14 mouse cellular contexts compared by ENCODE assay signal in the genomic region with DNA sequence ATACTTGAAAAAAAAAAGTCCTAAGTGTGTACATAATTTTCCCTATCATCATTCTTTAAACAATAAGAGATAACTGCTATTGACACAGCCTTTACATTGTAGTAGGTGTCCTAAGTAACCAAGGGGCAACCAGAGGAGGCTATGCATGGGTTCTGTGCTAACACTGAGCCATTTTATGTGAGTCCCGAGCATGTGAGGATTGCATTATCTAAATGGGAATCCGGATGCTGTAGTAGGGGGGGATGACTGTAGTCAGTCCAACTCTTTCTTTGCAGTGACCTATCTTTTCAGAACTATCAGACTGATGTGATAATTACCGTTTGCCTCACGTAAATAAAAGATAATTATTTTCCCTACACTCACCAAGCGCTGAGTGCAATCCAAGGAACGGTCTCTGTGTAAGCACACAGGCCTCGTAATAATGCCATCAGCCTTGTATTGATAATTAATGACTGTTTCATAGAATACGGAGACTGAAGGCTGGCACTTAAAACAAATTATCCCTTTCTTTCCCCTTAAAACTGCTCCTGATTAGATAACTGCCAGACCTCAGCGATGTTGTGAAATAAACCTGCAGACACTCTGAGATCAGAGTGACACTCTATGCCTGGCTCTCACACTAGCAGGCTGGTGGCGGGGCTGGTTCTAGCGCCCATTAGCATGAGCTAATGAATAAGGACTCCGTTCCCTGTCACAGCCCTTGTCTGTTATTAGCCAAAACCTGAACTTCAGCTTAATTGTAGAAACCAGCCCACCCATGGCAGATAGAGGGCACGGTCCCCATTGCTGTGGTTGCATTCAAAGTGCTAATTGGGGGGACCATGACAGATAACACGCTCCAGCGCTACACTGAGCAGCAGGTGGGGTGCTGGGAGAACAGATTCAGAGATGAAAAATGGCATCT.
A peak's percentile ranks its signal among the peaks of the same experiment; 100 is the strongest.
DNase-seq lines count a peak whose midpoint lies in the region; ATAC-seq and TF ChIP-seq lines count a peak whose summit lies in the region.
"Had no signal": no experiment of that assay in that cellular context is flagged by ENCODE, and none has a peak within 500 bp of the region (broad histone marks: within the 10 kb centered on the region; RNA-seq: fewer than 3 reads in every experiment).

No protein-coding gene starts in this region.

- H3K4me2 ChIP-seq in hindbrain, postnatal 0 days (ENCODE audit: low read depth, low read length), result no peak overlapping the region
- H3K4me2 ChIP-seq in hindbrain, embryonic 12.5 days (replicated peaks), result no peak overlapping the region
- no peak overlapping the region for H3K4me2 ChIP-seq in forebrain, embryonic 11.5 days (ENCODE audit: low read depth, low read length, severe bottlenecking)
- no peak overlapping the region for H3K4me2 ChIP-seq in midbrain, embryonic 15.5 days
- H3K4me2 ChIP-seq: lung, embryonic 14.5 days; stomach, embryonic 15.5 days had no signal

- no peaks in the 10 kb centered on the region for H3K4me1 ChIP-seq in hindbrain, postnatal 0 days (ENCODE audit: insufficient read depth, low read length)
- peaks cover 4% of the 10 kb centered on the region for H3K4me1 ChIP-seq in hindbrain, embryonic 12.5 days
- H3K4me1 ChIP-seq in forebrain, embryonic 11.5 days (replicated peaks; ENCODE audit: control insufficient read depth, insufficient read depth, low read length), result peaks cover 4% of the 10 kb centered on the region; the same call in 1 of the 2 replicates
- H3K4me1 ChIP-seq in midbrain, embryonic 15.5 days, result peaks cover 9% of the 10 kb centered on the region; the same call in 1 of the 2 replicates
- H3K4me1 ChIP-seq: stomach, embryonic 15.5 days had no signal

- no peaks in the 10 kb centered on the region for H3K36me3 ChIP-seq in hindbrain, postnatal 0 days (ENCODE audit: insufficient read depth, low read length)
- no peaks in the 10 kb centered on the region for H3K36me3 ChIP-seq in hindbrain, embryonic 12.5 days
- no peaks in the 10 kb centered on the region for H3K36me3 ChIP-seq in forebrain, embryonic 11.5 days (ENCODE audit: control insufficient read depth, insufficient read depth, low read length)
- no peaks in the 10 kb centered on the region for H3K36me3 ChIP-seq in midbrain, embryonic 15.5 days (replicated peaks)
- H3K36me3 ChIP-seq: stomach, embryonic 15.5 days had no signal

- no peak for TF ChIP-seq POLR2A in brain, embryonic 14.5 days (IDR thresholded peaks at IDR 0.05; ENCODE audit: borderline replicate concordance, extremely low read depth, insufficient read depth, insufficient read length, poor library complexity, severe bottlenecking)

- H3K27ac ChIP-seq in hindbrain, postnatal 0 days, result no peak overlapping the region
- no peak overlapping the region for H3K27ac ChIP-seq in hindbrain, embryonic 12.5 days
- H3K27ac ChIP-seq in forebrain, embryonic 11.5 days (ENCODE audit: low read depth, low read length), result peak overlapping the region; percentile 18; the same call in 1 of the 2 replicates
- peak overlapping the region; percentile 9; the same call in 1 of the 2 replicates for H3K27ac ChIP-seq in midbrain, embryonic 15.5 days
- H3K27ac ChIP-seq: stomach, embryonic 15.5 days had no signal

- TF ChIP-seq CTCF in hindbrain, postnatal 0 days (IDR thresholded peaks at IDR 0.05; ENCODE audit: low read depth), result peak; percentile 23
- no peak for TF ChIP-seq CTCF in brain, embryonic 14.5 days (IDR thresholded peaks at IDR 0.05; ENCODE audit: borderline replicate concordance, extremely low read depth, insufficient read depth, insufficient read length)

- peak; percentile 39 for DNase-seq in hindbrain, postnatal 0 days (ENCODE audit: low spot score)
- peak; percentile 96 for DNase-seq in brain, embryonic 14.5 days (ENCODE audit: low read depth)
- DNase-seq in forebrain, embryonic 11.5 days (ENCODE audit: low spot score), result peak; percentile 79
- DNase-seq in right cerebral cortex, postnatal 25 days, result no peak
- no peak for DNase-seq in kidney, postnatal 4 days
- DNase-seq: adrenal gland, postnatal 14 days; kidney, postnatal 10 days; liver; thymus, postnatal 25 days had no signal

- H3K9me3 ChIP-seq in hindbrain, postnatal 0 days (ENCODE audit: low read length), result no peaks in the 10 kb centered on the region
- H3K9me3 ChIP-seq in hindbrain, embryonic 12.5 days (replicated peaks), result no peaks in the 10 kb centered on the region
- H3K9me3 ChIP-seq in forebrain, embryonic 11.5 days (ENCODE audit: control insufficient read depth, low read length), result no peaks in the 10 kb centered on the region
- no peaks in the 10 kb centered on the region for H3K9me3 ChIP-seq in midbrain, embryonic 15.5 days
- H3K9me3 ChIP-seq: stomach, embryonic 15.5 days had no signal

- no peak for ATAC-seq in hindbrain, postnatal 0 days
- no peak; the same call in 1 of the 2 replicates for ATAC-seq in hindbrain, embryonic 12.5 days (ENCODE audit: low FRiP score)
- peak; percentile 85 for ATAC-seq in forebrain, embryonic 11.5 days (replicated peaks; ENCODE audit: low FRiP score)
- peak; percentile 63; the same call in 1 of the 2 replicates for ATAC-seq in midbrain, embryonic 15.5 days (replicated peaks)
- ATAC-seq: inflammation-experienced regulatory T-cells, adult 6 months had no signal

- no peaks in the 10 kb centered on the region for H3K27me3 ChIP-seq in hindbrain, postnatal 0 days (ENCODE audit: insufficient read depth, low read length)
- no peaks in the 10 kb centered on the region for H3K27me3 ChIP-seq in hindbrain, embryonic 12.5 days
- no peaks in the 10 kb centered on the region for H3K27me3 ChIP-seq in forebrain, embryonic 11.5 days (ENCODE audit: control insufficient read depth, insufficient read depth, low read length)
- H3K27me3 ChIP-seq in midbrain, embryonic 15.5 days (replicated peaks), result no peaks in the 10 kb centered on the region
- H3K27me3 ChIP-seq: stomach, embryonic 15.5 days had no signal

- H3K9ac ChIP-seq in hindbrain, postnatal 0 days (replicated peaks; ENCODE audit: low read length), result no peak overlapping the region
- no peak overlapping the region for H3K9ac ChIP-seq in hindbrain, embryonic 12.5 days
- H3K9ac ChIP-seq in forebrain, embryonic 11.5 days (ENCODE audit: low read length), result no peak overlapping the region
- no peak overlapping the region for H3K9ac ChIP-seq in midbrain, embryonic 15.5 days
- H3K9ac ChIP-seq: lung, embryonic 14.5 days; stomach, embryonic 15.5 days had no signal

- H3K4me3 ChIP-seq in hindbrain, postnatal 0 days (ENCODE audit: low read length), result no peak overlapping the region
- H3K4me3 ChIP-seq in hindbrain, embryonic 12.5 days, result no peak overlapping the region
- H3K4me3 ChIP-seq in forebrain, embryonic 11.5 days (ENCODE audit: low read depth, low read length), result no peak overlapping the region
- H3K4me3 ChIP-seq in midbrain, embryonic 15.5 days, result no peak overlapping the region
- H3K4me3 ChIP-seq: stomach, embryonic 15.5 days had no signal

- WGBS in hindbrain, postnatal 0 days, result 48% methylated on average over 15 of the region's 15 CpGs
- 60% methylated on average over 15 of the region's 15 CpGs for WGBS in hindbrain, embryonic 12.5 days
- 37% methylated on average over 15 of the region's 15 CpGs for WGBS in forebrain, embryonic 11.5 days
- 43% methylated on average over 15 of the region's 15 CpGs for WGBS in midbrain, embryonic 15.5 days

Comparison
In these comparisons a context has a peak if more than half of its experiments do, and no peak if none do; other contexts are left out.
1. ATAC-seq: peak in forebrain, embryonic 11.5 days (single experiment) and midbrain, embryonic 15.5 days (single experiment); none in hindbrain, postnatal 0 days (single experiment) and hindbrain, embryonic 12.5 days (single experiment).
2. DNase-seq: peak in hindbrain, postnatal 0 days (single experiment), brain, embryonic 14.5 days (single experiment) and forebrain, embryonic 11.5 days (single experiment); none in right cerebral cortex, postnatal 25 days (single experiment) and kidney, postnatal 4 days (0 of 2).
3. H3K27ac ChIP-seq: peak in forebrain, embryonic 11.5 days (single experiment) and midbrain, embryonic 15.5 days (single experiment); none in hindbrain, postnatal 0 days (single experiment) and hindbrain, embryonic 12.5 days (single experiment).